Mouse (Mus musculus) embryo, embryonic 11 days (tissue): ENCODE results near the gene Rad23a.

Experiments used
- DNase-seq: peaks from one replicate; pipeline ENCODE4 v3.0.0-alpha.2; 2015

The Rad23a gene

DNA sequence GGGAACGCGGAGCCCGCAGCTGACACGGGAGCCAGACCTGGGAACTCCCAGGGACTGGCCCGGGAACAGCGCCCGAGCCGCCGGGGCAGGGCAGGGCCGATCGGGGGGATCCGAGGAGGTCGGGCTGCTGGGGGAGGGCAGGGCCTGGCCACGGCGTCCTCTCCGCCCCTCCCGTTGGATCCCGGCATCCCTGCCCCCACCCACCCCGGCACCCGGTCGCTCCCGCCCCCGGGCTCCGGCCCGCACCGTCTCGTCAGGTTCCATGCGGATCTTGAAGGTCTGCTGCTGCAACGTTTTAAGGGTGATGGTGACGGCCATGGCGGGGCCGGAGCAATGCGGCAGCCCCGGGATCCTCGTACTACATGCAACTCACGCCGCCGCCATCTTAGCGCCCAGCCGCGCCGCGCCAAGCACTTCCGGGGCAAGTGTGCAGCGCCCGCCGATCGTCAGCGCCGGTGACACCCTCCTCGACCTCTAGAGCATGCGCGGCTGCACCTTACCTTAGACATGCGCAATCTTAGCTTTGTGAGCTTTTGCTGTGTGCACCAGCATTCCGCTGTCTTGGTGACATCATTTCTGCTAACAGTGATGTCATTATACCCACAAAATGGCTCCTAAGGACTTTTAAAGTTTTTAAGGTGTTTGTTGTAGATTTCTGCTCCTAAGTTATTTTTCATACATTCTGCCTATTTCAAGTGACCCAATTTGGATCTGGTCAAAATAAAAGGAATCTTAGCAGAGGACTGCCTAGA lies at the start of gene Rad23a:
Rad23a (minus strand) TSS at position 418 of the 752 bp plus-strand sequence.
- DNase-seq: peak; percentile 97

DNA sequence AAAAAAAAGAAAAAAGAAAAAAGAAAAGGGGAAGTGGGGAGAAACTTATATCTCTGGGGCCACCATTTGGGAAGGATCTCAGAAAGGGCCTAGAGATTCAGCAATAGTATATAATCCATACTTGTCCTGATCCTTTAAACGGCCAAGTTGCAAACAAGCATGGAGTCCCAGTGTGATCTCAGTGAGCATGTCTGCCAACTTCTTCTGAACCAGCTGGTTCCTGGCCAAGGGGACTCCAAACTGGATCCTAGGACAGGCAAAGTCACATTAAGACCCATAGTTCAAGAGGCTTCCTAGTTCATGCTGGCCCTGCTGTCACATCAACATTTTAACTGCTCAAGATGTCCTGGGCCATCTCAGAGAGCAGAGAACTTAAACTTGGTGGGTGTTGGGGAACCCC lies 48.7 kb upstream of the Rad23a start:
- no peak for DNase-seq

DNA sequence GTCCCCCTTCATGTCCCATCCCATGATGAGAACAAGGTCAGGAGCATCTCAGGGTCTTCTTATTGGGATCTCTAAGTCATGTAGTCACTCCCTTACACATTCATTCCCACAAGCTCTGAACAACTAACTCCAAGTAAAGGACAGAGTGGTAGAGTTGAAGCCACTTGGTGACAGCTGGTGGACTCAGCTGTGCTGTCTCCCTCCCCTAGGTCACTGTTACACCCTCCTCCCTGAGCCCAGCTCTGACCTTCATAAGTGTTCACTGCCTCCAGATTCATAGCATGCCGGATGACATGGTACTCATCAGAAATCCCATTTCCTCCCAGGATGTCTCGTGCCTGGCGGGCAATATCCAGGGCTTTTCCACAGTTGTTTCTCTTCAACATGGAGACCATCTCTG lies 47.8 kb upstream of the Rad23a start:
- no peak for DNase-seq

DNA sequence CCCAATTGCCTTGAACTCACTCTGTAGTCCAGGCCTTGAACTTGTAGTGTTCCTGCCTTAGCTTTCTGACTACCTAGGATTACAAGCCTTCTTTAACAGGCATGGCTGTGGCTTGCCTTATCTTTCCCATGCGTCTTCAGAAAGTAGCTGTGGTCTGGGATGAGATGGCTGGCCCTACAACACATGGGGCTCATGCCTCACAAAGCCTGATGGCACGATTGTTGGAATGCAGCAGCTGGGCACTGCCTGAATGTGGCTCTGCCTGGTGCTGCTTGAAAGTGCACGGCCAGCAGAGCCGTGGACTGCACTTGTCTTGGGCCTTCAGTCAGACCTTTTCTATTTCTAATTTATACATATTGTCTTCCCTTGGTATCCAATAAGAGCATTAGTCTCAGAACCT lies 44.3 kb upstream of the Rad23a start:
- no peak for DNase-seq

DNA sequence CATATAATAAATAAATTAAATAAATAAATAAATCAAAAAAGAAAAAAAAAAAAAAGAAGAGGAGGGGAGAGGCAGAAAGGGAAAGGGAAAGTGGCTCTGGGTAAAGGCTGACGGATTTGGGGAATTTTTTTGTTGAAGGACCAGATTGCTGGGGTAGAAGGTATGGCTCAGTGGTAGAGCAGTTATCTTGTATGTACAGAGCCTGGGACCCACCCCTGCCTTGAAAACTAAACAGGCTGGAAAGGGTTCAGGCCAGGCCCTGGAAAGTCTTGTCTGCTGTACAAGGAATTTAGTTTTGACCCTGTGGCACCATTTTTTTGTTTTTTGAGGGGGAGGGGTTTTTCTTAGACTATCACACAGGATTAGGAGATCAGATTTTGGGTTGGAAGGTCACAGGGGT lies 38.5 kb upstream of the Rad23a start:
- DNase-seq: no peak

DNA sequence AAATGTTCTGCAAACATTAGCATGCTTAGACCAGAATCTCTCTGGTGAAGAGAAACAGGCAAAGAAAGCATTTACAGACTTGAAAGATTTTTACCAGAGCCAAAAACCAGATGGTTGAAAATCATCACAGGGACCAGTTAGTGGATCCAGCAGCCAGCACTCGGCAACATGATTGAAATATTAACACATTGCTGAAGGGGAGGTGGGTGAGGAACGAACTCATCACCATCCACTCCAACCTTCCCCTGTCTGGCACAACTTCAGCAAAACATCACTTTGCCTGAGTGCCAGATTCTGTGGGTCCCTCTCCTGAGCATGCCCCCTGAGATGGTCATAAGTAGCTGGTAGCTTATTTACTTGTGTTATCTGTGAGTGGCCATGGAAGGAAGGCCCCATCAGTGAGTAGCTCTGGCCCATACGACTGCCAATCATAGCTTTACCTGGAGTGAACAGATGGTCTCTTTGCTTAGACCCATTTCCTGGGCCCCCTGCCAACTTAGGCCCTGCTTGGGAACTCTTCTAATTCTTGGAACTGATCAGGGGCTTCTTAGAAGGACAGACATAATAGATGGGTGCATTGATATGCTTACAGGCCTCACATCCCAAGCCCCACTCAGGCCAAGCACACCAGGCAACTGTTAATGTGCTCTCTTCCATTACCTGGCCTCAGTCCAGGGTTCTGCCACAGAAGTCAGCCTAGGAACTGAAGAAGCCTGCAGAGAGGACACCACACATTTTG lies 37.0 kb upstream of the Rad23a start:
- no peak for DNase-seq

DNA sequence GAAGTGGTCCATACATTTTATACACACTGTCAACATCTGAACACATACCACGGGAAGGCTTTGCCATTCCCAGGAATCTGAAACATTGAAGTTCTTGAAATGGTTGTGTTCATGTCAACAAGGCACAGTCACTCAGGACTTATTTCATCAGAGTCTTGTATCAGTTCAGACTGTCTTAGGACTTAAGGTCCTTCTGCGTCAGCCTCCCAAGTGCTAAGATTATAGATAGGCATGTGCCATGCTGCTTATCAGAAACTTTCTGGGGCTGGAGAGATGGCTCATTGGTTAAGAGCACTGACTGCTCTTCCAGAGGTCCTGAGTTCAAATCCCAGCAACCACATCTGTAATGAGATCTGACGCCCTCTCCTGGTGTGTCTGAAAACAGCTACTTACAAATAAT lies 33.9 kb upstream of the Rad23a start:
- no peak for DNase-seq

DNA sequence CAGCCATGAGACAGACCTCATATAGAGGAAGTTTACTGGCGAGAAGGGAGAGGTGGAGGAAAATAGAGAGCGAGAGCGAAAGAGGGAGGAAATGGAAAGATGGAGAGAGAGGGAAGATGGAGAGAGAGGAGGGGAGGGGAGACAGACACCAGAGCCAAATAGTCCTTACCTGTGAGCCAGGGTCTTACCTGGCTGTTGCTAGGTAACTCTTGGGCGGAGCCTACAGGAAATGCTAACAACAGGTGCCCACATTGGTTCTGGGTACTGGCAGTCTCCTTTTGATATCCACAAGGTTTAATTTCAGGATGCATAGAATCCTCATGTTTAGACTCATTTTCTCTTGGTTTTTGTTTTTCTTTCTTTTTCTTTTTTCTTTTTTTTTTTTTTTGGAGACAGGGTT lies 32.6 kb upstream of the Rad23a start:
- DNase-seq: no peak

DNA sequence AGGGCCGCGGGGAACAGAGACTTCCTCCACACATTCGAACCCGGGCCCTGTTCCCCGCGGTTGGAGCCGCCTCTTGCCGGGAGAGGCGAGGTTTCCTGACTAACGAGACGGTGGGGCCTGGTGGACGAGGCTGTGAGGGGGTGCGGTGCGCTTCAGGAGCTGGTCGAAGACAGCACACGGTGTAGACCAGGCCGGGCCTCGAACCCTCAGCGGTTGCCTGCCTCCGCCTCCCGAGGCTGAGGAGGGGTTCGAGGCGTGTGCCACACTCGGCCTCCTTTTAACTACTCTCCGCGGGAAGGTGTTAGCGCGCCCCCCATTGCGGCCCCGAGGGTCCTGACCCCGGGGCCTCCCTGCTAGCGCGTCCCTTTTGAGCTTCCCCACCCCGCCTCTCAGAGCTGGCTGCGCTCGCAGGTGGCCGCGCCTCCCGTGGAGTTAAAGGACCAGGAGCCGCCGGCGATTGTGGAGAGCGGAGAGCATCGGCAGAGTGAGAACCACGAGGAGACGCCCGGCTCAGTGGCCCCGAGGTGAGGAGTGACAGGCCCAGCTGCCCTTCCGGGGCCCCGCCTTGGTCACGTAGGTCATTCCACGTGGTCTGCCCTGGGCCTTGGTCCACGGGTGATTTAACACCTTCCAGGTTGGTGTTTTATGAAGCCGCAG lies 32.0 kb upstream of the Rad23a start:
- DNase-seq: peak; percentile 59

DNA sequence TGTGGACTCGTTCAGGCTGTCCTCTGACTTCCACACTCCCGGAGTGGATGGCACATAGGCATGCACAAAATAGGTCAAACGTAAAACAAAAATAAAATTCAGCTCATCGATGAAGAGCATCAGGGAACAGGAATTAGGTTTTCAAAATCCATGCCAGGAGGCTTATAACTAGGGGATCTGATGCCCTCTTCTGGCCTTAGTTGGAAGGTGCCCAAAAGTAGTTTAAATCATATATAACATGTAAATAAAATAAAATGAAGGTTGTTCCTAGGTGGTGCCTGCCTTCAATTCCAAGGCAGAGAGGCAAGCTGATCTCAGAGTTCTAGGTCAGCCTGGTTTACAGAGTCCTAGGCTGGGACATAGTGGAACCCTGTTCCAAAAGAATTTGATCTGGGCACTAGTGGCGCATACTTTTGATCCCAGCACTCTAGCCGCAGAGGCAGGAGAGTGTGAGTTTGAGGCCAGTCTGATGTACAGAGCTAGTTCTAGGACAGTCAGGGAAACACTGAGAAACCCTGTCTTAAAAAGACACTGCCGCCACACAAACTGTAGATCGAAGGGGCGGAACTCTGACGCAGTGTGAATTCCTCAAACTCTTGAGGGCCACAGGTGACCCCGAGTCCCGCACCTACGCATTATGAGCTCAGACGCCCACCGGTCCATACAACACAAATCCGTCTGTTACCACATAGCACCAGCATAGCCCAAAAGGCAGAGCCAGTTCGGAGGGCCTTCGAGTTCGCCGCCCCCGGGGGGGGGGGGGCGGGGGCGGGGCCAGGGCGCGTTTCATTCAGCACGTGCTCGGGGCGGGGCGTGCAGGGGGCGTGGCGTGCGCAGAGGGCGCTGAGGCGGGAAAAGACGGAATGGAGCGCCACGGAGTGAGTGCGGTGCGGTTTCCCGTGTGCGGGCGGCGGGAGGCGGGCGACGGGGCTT lies 31.2 kb upstream of the Rad23a start, which contains the start of gene Syce2:
Syce2 (plus strand) TSS at position 736 of the 933 bp plus-strand sequence.
- peak; percentile 81 for DNase-seq

DNA sequence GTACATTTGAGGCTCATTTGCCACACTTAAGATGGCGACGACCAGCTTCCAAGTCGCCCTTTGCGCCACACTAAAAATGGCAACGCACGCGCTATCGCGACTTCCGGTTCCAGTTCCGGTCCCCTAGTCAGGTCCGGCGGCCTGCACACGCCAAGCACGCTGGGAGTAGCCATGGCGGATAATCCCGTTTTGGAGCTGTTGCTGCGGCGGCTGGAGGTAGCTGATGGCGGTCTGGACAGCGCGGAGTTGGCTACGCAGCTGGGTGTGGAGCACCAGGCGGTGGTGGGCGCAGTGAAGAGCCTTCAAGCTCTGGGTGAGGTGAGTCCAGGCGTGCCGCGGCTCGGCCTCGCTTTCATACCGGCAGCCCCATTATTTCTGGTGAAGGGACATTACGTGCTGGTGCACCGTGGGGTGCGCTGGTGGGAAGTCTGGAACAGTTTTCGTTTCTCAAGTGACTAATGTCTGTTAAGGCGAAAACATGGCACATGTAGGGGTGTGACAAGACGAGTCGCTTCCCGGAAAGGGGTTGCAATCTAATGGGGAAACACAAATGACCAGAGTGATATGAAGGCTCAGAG lies 16.5 kb upstream of the Rad23a start, which contains the start of gene Farsa:
Farsa (plus strand) TSS at position 126 of the 578 bp plus-strand sequence.
- peak; percentile 98 for DNase-seq

DNA sequence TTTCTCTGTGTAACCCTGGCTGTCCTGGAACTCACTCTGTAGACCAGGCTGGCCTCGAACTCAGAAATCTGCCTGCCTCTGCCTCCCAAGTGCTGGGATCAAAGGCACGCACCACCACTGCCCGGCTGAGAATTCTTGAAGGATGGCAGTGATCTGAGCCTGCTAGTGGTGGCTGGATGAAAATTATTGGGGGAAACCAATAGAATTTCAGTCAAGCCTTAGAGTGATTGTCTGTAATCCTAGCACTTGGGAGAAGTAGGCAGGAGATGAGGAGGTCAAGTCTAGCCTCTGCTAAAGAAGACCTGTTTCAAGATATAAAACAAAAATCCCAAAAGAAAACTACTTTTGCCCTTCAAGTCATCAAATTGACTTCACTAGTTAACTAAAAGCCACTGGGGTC lies 16.0 kb upstream of the Rad23a start:
- DNase-seq: no peak

DNA sequence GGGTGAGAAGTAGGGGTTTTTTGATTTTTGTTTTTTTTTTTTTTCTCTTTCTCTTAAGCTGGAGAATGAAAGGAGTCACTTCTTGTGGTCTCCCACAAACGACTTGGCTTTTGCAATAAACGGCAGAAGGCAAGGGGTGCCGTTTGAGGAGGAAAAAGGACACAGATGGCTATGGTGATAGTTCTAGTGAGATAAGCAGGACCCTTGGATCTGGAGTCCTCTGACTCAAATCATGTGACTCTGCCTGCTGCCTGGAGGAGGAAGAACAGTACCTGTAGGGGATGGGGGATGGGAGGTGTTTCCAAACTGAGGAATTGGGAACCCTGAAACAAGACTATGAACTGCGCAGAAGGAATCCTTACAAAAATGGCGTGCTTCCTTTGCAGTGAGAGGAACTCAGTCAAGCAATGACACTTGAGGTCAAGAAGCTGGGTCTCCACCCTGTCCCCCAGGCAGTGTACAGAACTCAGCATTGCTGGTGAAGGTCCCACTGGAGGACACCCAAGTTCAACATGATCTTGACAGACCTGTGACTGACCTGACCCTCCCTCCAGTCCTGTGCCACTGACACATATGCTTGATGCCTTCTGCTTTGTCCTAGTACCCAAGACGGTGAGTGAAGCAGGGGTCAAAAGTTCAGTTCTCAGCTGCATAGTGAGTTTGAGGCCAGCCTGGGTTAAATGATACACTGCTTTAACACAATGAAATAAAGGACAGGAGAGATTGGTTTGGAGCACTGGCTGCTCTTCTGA lies 7.4 kb upstream of the Rad23a start:
- DNase-seq: peak; percentile 28

DNA sequence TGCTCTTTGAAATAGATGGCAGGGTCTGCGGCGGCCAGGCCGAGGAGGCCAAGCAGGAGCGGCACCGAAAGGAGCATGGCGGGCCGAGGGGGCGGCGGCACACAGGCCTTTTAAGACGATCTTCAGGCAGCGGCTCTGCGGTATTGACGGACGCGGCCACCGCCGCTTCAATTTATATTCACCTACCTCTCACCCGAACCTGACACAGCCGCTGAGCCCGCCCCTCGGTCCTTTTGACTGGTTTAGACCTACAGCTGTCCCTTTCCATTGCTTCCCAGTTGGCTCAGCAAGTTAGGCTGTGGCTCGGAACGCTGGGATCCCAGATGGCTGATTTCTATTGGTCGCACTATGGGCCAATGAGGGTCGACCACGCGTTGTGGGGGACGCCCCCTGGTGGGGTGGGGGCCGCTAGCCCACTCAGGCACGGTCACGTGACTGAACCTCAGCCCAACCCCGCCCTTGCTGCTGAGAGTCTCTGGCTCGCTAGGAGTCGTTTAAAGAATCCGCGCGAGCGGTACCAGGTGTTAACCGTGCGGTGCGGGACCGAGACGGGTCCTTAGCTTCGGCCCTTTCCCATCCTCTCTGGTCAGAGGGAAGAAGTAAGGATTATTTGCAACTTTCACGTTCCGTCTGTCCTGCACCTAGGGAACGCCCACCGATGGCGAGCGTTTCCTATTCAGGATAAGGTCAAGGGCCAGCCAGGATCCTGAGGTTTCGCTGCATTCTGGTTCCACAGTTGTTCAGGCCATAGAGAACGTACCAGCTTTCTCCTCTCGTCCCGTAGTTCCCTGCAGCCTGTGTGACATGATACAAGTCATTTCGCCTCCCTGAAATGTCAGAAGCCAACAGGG lies 6.5 kb upstream of the Rad23a start, which contains the start of gene Calr:
Calr (minus strand) TSS at position 213 of the 851 bp plus-strand sequence.
- DNase-seq: peak; percentile 100

DNA sequence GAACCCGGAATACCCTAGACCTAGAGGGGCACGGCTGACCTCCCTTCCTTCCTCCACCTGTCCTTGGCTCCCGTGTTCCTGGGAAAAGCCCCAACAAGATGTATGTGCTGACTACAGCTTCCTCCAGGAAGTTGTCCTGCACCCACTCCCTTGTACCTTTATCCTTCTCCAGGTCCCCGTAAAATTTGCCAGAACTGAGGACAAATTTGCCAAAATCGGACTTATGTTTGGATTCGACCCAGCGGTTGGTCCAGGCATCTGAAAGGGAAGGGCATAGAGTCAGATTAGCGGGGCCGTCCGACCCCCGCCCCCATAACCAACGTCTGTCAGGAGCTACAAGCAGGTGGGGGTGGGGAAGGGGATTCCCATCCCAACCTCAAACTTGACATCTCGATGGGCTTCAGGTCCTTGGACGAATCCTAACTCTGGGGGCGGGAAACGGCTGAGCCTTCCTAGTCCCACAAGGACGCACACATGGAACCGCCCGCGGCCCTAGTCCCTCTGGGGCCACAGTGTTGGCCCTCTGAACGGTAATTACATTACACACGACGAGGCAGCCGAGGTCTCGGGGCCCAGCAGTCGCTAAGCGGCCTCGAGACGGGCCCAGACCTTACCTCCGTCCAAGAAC lies 5.7 kb upstream of the Rad23a start:
- DNase-seq: no peak

DNA sequence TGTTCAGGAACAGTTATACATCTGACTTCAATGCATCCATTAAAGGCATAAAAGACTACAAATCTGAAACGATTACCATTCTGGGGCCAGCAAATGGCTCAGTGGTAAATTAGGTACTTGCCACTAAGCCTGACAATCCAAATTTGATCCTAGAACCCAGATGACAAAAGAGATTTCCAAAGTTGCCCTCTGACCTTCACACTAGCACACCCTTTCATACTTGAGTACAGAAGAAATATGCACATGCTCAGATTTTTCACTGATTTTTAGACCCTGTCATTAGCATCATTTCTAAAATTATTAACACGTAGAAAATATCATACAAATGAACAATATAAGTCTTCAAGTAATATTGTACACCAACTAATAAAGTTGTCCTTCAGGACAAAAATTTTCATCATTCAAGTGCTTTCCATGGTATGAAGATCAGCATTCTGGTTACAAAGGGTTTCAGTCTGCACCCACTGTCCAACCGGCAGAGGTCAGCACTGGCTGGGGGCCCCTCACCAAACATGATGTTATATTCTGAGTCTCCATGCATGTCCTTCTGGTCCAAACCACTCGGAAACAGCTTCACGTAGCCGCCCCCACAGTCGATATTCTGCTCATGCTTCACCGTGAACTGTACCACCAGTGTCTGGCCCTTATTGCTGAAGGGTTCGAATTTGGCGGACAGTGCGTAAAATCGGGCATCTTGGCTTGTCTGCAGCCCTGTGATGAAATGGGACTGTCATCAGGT lies 5.1 kb upstream of the Rad23a start:
- DNase-seq: peak; percentile 59

DNA sequence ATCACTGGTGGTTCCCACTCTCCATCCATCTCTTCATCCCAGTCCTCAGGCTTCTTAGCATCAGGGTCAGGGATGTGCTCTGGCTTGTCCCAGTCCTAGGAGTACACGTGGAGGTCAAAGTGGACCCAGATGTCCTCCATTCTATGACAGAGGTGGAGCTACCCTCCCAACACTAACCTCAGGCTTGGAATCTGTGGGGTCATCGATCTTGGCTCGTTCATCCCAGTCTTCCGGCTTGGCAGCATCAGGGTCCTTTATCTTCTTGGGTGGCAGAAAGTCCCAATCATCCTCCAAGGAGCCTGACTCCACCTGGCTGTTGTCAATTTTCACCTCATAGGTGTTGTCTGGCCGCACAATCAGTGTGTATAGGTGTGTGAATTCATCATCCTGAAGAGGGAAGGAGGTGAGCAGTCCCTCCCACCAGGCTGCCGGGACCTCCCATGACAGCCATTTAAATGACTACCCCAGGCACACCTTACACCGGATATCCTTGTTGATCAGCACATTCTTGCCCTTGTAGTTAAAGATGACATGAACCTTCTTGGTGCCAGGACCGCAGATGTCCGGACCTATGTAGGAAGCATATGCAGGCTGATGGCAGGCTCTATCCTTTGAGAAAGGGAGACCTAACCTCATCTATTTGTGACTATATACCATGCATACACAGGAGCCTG lies 4.1 kb upstream of the Rad23a start:
- DNase-seq: no peak

DNA sequence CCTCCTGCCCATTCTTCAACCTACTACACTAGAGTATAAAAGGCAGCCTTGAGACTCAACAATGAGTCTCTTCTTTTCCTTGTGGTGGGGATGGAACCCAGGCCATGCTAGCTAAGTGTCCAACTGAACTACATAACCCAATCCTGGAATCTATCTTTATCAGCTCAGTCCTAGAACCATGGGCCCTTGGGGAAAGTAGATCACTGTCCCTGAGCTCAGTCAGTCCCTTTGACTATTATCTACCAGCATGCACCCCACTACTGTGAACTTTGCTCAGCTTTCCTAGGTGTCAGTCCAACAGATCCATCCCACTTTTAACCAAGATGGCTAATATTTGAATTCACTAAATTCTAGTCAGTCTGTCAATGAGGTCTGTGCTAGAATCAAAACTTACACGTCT lies 1.0 kb upstream of the Rad23a start:
- DNase-seq: no peak

DNA sequence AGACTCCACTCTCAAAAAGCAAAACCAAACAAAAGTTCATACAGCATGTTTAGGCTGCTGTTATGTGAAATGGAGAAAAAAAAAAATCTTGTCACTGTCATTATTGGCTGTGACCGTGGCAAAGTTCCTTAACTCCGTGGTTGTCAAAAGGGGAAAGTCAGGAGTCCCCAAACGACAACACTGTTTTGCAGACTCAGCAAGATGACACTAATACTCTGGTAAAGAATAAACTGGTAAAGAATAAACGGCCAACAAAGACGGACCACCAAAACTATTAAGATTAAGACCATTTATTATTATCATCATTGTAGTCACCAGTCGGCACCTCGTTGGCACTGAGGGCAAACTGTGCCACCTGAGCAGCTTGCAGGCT lies 604 bp downstream of the Rad23a start:
- no peak for DNase-seq
